Mouse (Mus musculus) hindbrain, embryonic 14.5 days (tissue): ENCODE results near the gene Tec. TPM values are rescaled to one million over a fixed set of nuclear protein-coding genes. Genes with fewer than 3 reads are reported as not detected.

ENCODE experiments used
- ATAC-seq: fragments of 200-750 bp; cut with Nextera tagmentation; 2 replicates; pipeline ENCODE4 v1.8.0; 2017; ENCODE audit warnings: moderate number of reproducible peaks, mild to moderate bottlenecking, moderate TSS enrichment, moderate library complexity; ENCODE audit not compliant: low FRiP score
- DNase-seq: peaks from one replicate; pipeline ENCODE4 v3.0.0-alpha.2; 2015; ENCODE audit warnings: low spot score
- H3K27ac ChIP-seq: fragments of 300-500 bp; sonication (generic); 2 replicates; pipeline ENCODE4 v1.5.1; 2014; ENCODE audit warnings: mild to moderate bottlenecking, moderate library complexity
- H3K27me3 ChIP-seq: fragments of 300-500 bp; sonication (generic); 2 replicates; pipeline ENCODE4 v1.6.1; 2014; ENCODE audit warnings: mild to moderate bottlenecking, low read length, mixed read lengths; ENCODE audit not compliant: control insufficient read depth, insufficient read depth
- H3K36me3 ChIP-seq: fragments of 300-500 bp; sonication (generic); replicated peaks from 2 replicates; pipeline ENCODE4 v1.6.1; 2014; ENCODE audit not compliant: control insufficient read depth, insufficient read depth
- H3K4me1 ChIP-seq: fragments of 300-500 bp; sonication (generic); replicated peaks from 2 replicates; pipeline ENCODE4 v1.6.1; 2014; ENCODE audit warnings: antibody characterized with exemption, low read length, mixed read lengths; ENCODE audit not compliant: control insufficient read depth, insufficient read depth
- H3K4me2 ChIP-seq: fragments of 300-500 bp; sonication (generic); replicated peaks from 2 replicates; pipeline ENCODE4 v1.6.1; 2014; ENCODE audit warnings: mild to moderate bottlenecking, moderate library complexity
- H3K4me3 ChIP-seq: fragments of 300-500 bp; sonication (generic); replicated peaks from 2 replicates; pipeline ENCODE4 v1.5.1; 2014; ENCODE audit warnings: mild to moderate bottlenecking, low read length
- H3K9ac ChIP-seq: fragments of 300-500 bp; sonication (generic); 2 replicates; pipeline ENCODE4 v1.6.1; 2014
- H3K9me3 ChIP-seq: fragments of 300-500 bp; sonication (generic); 2 replicates; pipeline ENCODE4 v1.6.1; 2016; ENCODE audit warnings: low read length; ENCODE audit not compliant: control insufficient read depth
- WGBS: fragments of 180-500 bp; shearing (Covaris S2); extraction: QIAGEN DNeasy Blood & Tissue Kit; methylation state at CpG from one replicate; pipeline ENCODE4 v1.1.7; 2014; 5-methylcytosine and 5-hydroxymethylcytosine counted together
- polyA plus RNA-seq: library from polyadenylated mRNA; unstranded; fragments of >200 nt; fragmentation: Nextera tagmentation; extraction: Ambion mirVana; gene quantifications from 2 replicates; pipeline ENCODE4 v1.2.1, GENCODE M21; 2014

Gene Tec
- polyA plus RNA-seq, 1 experiment from 2014 or later: 7.6 TPM

DNA sequence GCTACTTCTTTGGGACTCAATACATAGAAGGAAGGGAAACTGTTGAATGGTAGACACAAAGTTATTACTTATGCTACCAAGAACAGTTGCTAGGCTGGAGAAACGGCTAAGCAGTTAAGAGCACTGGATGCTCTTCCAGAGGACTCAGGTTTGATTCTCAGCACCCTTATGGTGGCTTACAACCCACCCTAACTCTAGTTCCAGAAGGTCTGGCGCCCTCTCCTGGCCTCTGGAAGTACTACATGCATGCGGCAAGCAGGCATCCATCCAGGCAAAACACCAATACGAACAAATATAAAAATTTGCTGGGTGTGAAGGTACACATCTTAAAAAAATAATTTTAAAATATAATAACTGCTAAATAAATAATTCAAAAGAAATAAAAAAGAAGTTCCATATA, 2.8 kb upstream of the Tec start:
- Histone ChIP-seq H3K36me3 (no peaks in the 10 kb centered on the region), H3K9ac (no peak overlapping the region), H3K4me2 (no peak overlapping the region), H3K27ac (no peak overlapping the region), H3K9me3 (no peaks in the 10 kb centered on the region), H3K4me3 (no peak overlapping the region), H3K4me1 (peaks cover 6% of the 10 kb centered on the region), H3K27me3 (peaks cover 20% of the 10 kb centered on the region)
- DNase-seq: no peak
- ATAC-seq: no peak
- 77% methylated on average over 4 of the region's 4 CpGs for WGBS

DNA sequence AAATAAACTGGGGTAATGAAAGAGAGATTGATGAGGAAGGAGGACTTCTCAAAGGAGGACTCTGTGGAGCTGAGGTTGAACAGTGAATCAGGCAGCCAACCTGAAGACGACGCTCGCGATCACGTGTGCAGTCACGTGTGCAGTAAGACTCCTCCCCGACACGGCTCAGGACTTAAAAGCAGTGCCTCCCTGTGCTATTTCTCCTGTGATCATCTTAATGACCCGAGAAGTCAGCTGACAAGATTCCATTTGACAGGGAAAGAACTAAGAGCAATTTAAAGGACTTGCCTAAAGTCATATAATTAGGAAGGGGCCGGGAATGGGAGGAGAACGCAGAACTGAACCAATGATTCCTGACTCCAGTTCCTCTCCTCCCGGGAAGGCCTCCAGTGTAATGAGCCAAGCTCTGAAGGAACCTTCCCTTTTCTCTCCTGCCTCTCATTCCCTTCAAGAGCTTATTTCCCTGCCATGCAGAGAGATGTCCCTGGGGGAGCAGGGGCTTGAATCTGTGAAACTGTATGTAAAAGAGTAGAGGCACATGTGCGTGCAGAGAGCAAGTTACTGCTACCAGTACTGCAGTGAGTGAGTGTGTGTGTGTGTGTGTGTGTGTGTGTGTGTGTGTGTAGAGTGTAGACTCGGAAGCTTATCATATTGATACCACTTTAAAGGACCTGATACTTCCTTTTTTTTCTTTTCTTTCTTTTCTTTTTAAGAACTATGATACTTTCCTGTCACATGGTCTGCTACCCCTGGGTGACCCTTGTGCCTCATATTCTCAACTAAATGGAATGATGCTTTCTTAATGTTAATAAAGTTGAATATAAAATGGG, 1.7 kb upstream of the Tec start:
- WGBS: 75% methylated on average over 14 of the region's 14 CpGs
- no peaks in the 10 kb centered on the region for H3K9me3 ChIP-seq

DNA sequence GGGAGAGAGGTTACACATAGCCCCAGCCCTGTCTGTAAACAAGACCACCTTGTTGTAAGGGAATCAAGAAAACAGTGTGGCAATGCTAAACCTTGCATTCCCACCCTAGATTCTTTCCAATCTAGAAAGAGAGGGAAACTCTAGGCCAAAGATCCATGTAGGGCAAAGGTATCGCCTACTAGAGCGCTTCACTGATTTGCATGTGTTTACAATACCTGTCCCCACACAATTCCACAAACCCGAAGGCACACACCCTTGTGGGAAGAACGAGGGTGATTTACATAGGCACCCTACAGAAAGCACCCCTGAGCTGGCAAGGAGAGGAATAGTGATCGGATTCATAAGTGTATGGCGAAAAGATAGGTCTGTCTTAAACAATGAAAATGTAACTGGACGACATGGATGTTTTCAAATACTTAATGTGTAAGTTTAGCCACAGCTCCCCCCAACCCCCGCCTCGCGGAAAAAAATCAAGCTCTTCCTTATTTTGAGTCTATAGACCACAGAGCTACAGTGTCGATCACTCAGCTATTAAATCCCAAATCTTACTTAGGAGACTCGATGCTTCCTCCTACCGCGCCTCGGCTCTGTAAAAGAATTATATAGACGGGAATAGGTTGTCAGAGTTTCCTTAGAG, 1.1 kb downstream of the Tec start:
- WGBS: 26% methylated on average over 16 of the region's 16 CpGs
- H3K4me3 ChIP-seq: peak overlapping the region; percentile 41
- DNase-seq (no peak), ATAC-seq (no peak)
- H3K4me1 ChIP-seq: peaks cover 6% of the 10 kb centered on the region
- H3K4me2 ChIP-seq: peak overlapping the region; percentile 85
- no peak overlapping the region for H3K9ac ChIP-seq
- H3K9me3 ChIP-seq: no peaks in the 10 kb centered on the region
- peaks cover 24% of the 10 kb centered on the region for H3K27me3 ChIP-seq
- no peaks in the 10 kb centered on the region for H3K36me3 ChIP-seq
- H3K27ac ChIP-seq: no peak overlapping the region

More for the DNA sequence above, 1.7 kb upstream of the Tec start:
- Histone ChIP-seq H3K4me2 (no peak overlapping the region), H3K4me1 (peaks cover 6% of the 10 kb centered on the region), H3K4me3 (no peak overlapping the region), H3K27me3 (peaks cover 24% of the 10 kb centered on the region), H3K27ac (no peak overlapping the region), H3K36me3 (no peaks in the 10 kb centered on the region), H3K9ac (no peak overlapping the region)
- ATAC-seq: no peak
- DNase-seq: no peak

DNA sequence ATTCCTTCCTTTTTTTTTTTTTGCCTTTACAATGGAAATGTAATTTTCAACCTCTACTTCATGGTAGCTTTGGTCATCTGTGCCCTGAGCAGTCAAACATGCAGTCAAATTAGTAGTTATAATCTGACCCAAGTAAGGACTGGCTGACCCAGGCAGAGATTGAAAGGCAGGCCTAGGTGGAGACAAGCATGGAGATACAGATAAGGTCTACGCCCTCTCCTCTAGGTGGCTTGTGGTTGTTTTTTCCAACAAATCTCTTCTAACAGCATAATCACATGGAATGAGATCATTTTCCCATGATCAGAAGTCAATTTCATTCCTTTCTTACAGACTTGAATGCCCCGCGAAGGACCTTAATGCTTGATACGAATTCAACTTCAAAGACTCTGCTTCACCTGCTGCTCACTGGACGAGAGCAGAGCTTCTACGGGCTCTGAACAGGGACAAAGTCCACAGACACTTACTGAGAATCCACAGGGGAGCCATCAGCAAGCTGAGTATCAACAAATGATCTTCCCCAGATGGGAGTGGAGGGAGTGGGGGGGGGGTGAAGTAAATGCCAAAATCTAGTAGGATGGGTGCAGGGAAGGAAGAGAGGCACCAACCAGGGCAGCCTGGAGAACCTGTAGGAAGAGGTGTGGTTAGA, 1.9 kb downstream of the Tec start:
- Histone ChIP-seq H3K4me1 (peaks cover 6% of the 10 kb centered on the region), H3K9ac (no peak overlapping the region), H3K36me3 (no peaks in the 10 kb centered on the region), H3K27ac (no peak overlapping the region), H3K4me3 (no peak overlapping the region), H3K9me3 (no peaks in the 10 kb centered on the region), H3K27me3 (peaks cover 24% of the 10 kb centered on the region), H3K4me2 (no peak overlapping the region)
- ATAC-seq (no peak), DNase-seq (no peak)
- 55% methylated on average over 6 of the region's 6 CpGs for WGBS

DNA sequence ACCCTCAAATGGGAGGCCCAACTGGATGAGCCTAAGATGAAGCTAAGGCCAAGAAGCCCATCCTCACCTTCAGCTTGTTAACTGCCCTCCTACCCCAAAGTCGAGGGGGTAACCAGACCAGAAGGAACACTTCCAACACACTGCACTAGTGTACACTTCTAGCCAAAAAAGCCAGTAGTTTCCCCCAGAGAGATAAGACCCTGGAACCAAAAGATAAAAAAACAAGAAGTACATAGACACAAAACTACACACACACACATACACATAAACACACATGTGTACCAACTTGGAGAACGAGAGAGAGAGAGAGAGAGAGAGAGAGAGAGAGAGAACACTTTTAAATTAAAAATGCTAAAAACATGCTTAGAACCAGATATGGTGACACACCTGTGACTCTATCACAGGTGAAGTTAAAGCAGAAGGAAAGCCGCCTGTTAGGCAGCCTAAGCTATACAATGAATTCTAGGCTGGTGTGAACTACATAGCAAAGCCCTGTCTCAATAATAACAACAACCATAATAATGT, 3.6 kb downstream of the Tec start:
- H3K4me3 ChIP-seq: no peak overlapping the region
- WGBS: 84% methylated on average over 3 of the region's 3 CpGs
- H3K27ac ChIP-seq: no peak overlapping the region
- H3K27me3 ChIP-seq: peaks cover 24% of the 10 kb centered on the region
- no peak overlapping the region for H3K9ac ChIP-seq
- no peak overlapping the region for H3K4me2 ChIP-seq
- no peaks in the 10 kb centered on the region for H3K9me3 ChIP-seq
- H3K36me3 ChIP-seq: no peaks in the 10 kb centered on the region
- peaks cover 6% of the 10 kb centered on the region for H3K4me1 ChIP-seq
- ATAC-seq (no peak), DNase-seq (no peak)

DNA sequence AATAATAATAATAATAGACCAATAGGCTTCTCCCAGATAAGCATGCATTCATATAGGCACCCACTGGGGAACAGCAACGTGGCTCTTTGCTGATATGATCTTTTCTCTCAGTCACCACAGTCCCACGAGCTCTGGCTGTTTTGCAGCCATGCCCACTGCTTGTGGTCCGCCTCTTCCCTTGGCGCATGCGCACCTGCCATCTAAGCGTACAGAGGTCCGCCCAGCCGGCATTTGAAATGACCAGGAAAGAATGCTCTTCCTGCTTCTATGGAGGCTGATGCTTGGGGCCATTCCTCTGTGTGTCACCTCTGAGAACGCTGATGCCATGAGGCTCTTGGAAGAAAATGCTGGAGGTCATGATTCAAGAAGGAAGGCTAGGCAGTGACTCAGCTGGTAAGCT, 5.1 kb downstream of the Tec start:
- Histone ChIP-seq H3K36me3 (no peaks in the 10 kb centered on the region), H3K4me2 (no peak overlapping the region), H3K9me3 (no peaks in the 10 kb centered on the region), H3K4me3 (no peak overlapping the region), H3K27ac (no peak overlapping the region), H3K9ac (no peak overlapping the region), H3K27me3 (peaks cover 24% of the 10 kb centered on the region), H3K4me1 (peaks cover 6% of the 10 kb centered on the region)
- WGBS: 90% methylated on average over 9 of the region's 9 CpGs
- DNase-seq (no peak), ATAC-seq (no peak)

DNA sequence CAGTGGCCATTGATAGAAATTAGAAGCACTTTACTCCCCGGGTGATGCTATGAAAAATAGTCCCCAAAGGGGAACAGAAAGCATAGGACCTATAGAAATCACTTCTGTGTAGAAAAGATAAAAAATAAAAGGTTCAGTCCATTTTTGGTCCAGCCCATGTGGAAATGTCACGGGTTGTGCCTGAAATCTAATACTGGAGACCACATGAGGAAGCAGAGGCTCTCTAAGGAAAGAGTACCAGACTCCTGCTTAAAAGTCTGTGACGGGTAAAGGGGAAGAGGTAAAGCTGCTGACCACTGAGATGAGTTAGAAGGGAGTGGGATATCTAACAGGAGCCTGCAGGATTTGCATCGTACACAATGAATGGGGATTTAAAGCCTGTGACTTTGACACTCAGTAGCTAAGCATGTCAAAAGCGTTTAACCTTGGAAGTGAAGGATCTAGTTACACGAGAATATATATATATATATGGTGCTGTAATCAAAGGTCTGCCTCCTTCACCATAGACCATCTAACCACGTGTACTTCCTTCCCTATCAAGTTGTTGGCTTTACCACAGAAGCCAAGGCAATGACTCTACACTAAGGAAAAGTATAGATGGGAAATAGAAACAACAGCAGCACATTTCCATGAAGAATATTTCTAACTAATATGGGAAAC, 6.4 kb downstream of the Tec start:
- Histone ChIP-seq H3K36me3 (no peaks in the 10 kb centered on the region), H3K4me2 (no peak overlapping the region), H3K27ac (no peak overlapping the region), H3K4me3 (no peak overlapping the region), H3K4me1 (no peaks in the 10 kb centered on the region), H3K27me3 (peaks cover 11% of the 10 kb centered on the region; the same call in 1 of the 2 replicates), H3K9ac (no peak overlapping the region), H3K9me3 (no peaks in the 10 kb centered on the region)
- DNase-seq (no peak), ATAC-seq (no peak)
- WGBS: 86% methylated on average over 7 of the region's 7 CpGs

DNA sequence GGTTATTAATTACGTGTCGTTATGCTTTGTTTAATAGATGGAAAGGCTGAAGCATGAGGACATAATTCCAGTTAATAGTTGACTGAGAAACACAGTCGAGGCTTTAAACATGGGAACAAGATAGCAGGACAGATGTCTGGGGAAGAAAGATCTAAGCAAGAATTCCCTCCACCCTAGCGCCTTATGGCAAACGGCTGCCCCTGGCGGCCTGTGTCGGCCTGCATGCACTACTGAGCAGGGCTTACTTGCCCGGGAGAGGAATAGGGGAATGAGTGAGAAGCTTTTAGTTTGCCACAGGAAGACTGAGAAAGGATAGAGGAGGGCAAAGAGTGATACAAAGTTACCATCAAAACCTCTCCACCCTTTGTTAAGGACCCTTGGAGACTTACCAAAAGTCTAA, 7.4 kb downstream of the Tec start:
- ATAC-seq: no peak
- Histone ChIP-seq H3K27ac (no peak overlapping the region), H3K9ac (no peak overlapping the region), H3K4me3 (no peak overlapping the region), H3K36me3 (no peaks in the 10 kb centered on the region), H3K27me3 (peaks cover 2% of the 10 kb centered on the region; the same call in 1 of the 2 replicates), H3K4me2 (no peak overlapping the region), H3K9me3 (no peaks in the 10 kb centered on the region), H3K4me1 (no peaks in the 10 kb centered on the region)
- DNase-seq: no peak
- WGBS: 80% methylated on average over 8 of the region's 8 CpGs

DNA sequence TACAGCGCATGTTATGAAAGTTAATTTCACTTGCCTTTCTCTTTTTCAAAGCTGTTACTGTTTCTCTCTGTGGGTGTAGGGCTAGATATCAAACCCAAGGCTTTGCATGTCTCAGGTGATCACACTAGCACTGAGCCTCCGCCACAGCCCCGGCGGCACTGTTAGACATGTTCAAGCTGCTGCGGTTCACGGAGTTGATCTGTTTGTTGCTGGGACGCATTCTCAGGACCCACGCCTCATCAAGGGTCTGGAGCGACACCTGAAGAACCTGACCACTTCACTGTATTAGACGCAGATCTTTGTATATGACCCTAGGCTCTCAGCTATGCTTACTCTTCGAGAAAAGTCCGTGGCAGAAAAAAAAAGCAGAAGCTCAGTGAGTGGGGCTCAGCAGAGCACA, 10.0 kb downstream of the Tec start:
- H3K4me3 ChIP-seq: no peak overlapping the region
- no peak overlapping the region for H3K4me2 ChIP-seq
- H3K9ac ChIP-seq: no peak overlapping the region
- H3K27ac ChIP-seq: no peak overlapping the region
- DNase-seq (no peak), ATAC-seq (no peak)
- no peaks in the 10 kb centered on the region for H3K4me1 ChIP-seq
- H3K36me3 ChIP-seq: no peaks in the 10 kb centered on the region
- no peaks in the 10 kb centered on the region for H3K9me3 ChIP-seq
- 96% methylated on average over 12 of the region's 12 CpGs for WGBS
- H3K27me3 ChIP-seq: no peaks in the 10 kb centered on the region
